Mouse (Mus musculus) embryonic facial prominence, embryonic 15.5 days (tissue): ENCODE measurements around the gene Idua. TPM values are rescaled to one million over a fixed set of nuclear protein-coding genes. Genes with fewer than 3 reads are reported as not detected.

Experiments
- polyA plus RNA-seq: library from polyadenylated mRNA; unstranded; fragments of >200 nt; fragmentation: Nextera tagmentation; extraction: Ambion mirVana; gene quantifications from 2 replicates; pipeline ENCODE4 v1.2.1, GENCODE M21; 2015

Idua gene
- polyA plus RNA-seq, 1 experiment from 2014 or later, result 18.1 TPM

Other genes starting within 250 kb of the Idua start
- 360 and 374 TPM in 2 replicates for gene Atp5k, start 225.9 kb upstream of the Idua start, polyA plus RNA-seq
- gene Mfsd7a, start 211.4 kb upstream of the Idua start, polyA plus RNA-seq, result 0.65 and 1.1 TPM in 2 replicates
- 19.5 and 20.9 TPM in 2 replicates for gene Pcgf3, start 199.1 kb upstream of the Idua start, polyA plus RNA-seq
- 0.38 and 0.89 TPM in 2 replicates for gene Cplx1, start 110.3 kb upstream of the Idua start, polyA plus RNA-seq
- gene Gak, start 30.6 kb upstream of the Idua start, polyA plus RNA-seq, result 47.9 and 56.4 TPM in 2 replicates
- gene Tmem175, start 30.6 kb upstream of the Idua start, polyA plus RNA-seq, result 27.4 and 29.4 TPM in 2 replicates
- gene Dgkq, start 9.3 kb downstream of the Idua start, polyA plus RNA-seq, result 14.6 and 17.4 TPM in 2 replicates
- gene Slc26a1, start 15.2 kb downstream of the Idua start, polyA plus RNA-seq, result 0.93 and 0.96 TPM in 2 replicates
- gene Fgfrl1, start 32.1 kb downstream of the Idua start, polyA plus RNA-seq, result 29.0 and 29.4 TPM in 2 replicates
- gene Rnf212, start 114.7 kb downstream of the Idua start, polyA plus RNA-seq, result not detected in 2 replicates
- not detected in 2 replicates for gene Tmed11, start 135.0 kb downstream of the Idua start, polyA plus RNA-seq
- gene Vmn2r8, start 148.5 kb downstream of the Idua start, polyA plus RNA-seq, result not detected in 2 replicates
- gene Vmn2r9, start 192.3 kb downstream of the Idua start, polyA plus RNA-seq, result 0.01 TPM in 1 of 2 replicates, not detected in the other